Mouse (Mus musculus): ENCODE data around the gene Hdgf. TPM values are rescaled to one million over a fixed set of nuclear protein-coding genes. Genes with fewer than 3 reads are reported as not detected.

The Hdgf gene
- total RNA-seq, 2 experiments from 2014 or later = 302 to 338 TPM

GRCm38 (mm10) chr3:87907906-87908305 lies 1.8 kb downstream of the Hdgf start:
- no peak for ATAC-seq (replicated peaks; ENCODE audit: poor library complexity, severe bottlenecking)

GRCm38 (mm10) chr3:87909381-87909780 lies 3.3 kb downstream of the Hdgf start:
- ATAC-seq (replicated peaks; ENCODE audit: poor library complexity, severe bottlenecking) = no peak

- no peak for ATAC-seq (replicated peaks; ENCODE audit: poor library complexity, severe bottlenecking)
Observed at GRCm38 (mm10) chr3:87909874-87910273, 3.8 kb downstream of the Hdgf start.

- ATAC-seq (replicated peaks; ENCODE audit: poor library complexity, severe bottlenecking) = no peak
Observed at GRCm38 (mm10) chr3:87910573-87911141, 4.5 kb downstream of the Hdgf start.

- no peak for ATAC-seq (replicated peaks; ENCODE audit: poor library complexity, severe bottlenecking)
Observed at GRCm38 (mm10) chr3:87913491-87913890, 7.4 kb downstream of the Hdgf start.

- no peak for ATAC-seq (replicated peaks; ENCODE audit: poor library complexity, severe bottlenecking)
Observed at GRCm38 (mm10) chr3:87913891-87914290, 7.8 kb downstream of the Hdgf start.

- no peak for ATAC-seq (replicated peaks; ENCODE audit: poor library complexity, severe bottlenecking)
Observed at GRCm38 (mm10) chr3:87916990-87917389, 10.9 kb downstream of the Hdgf start.

GRCm38 (mm10) chr3:87918551-87918950 lies 12.4 kb downstream of the Hdgf start:
- no peak for ATAC-seq (replicated peaks; ENCODE audit: poor library complexity, severe bottlenecking)

- peak; percentile 92 for ATAC-seq (replicated peaks; ENCODE audit: poor library complexity, severe bottlenecking)
Observed at GRCm38 (mm10) chr3:87919336-87920108, 13.4 kb downstream of the Hdgf start, which contains the start of gene Mrpl24. Gene Mrpl24, plus strand, starts transcription at chr3:87919506.

GRCm38 (mm10) chr3:87920270-87920943 lies 14.3 kb downstream of the Hdgf start:
- no peak for ATAC-seq (replicated peaks; ENCODE audit: poor library complexity, severe bottlenecking)

GRCm38 (mm10) chr3:87924996-87925395 lies 18.9 kb downstream of the Hdgf start:
- ATAC-seq (replicated peaks; ENCODE audit: poor library complexity, severe bottlenecking) = no peak

GRCm38 (mm10) chr3:87927452-87927851 lies 21.3 kb downstream of the Hdgf start:
- no peak for ATAC-seq (replicated peaks; ENCODE audit: poor library complexity, severe bottlenecking)

- ATAC-seq (replicated peaks; ENCODE audit: poor library complexity, severe bottlenecking) = peak; percentile 42
Observed at GRCm38 (mm10) chr3:87929341-87930077, 23.4 kb downstream of the Hdgf start.

GRCm38 (mm10) chr3:87930078-87930795 lies 24.1 kb downstream of the Hdgf start, which contains the start of the genes Isg20l2 and Rrnad1:
Gene Isg20l2, plus strand, starts transcription at chr3:87930314.
Gene Rrnad1, minus strand, starts transcription at chr3:87930717.
- ATAC-seq (replicated peaks; ENCODE audit: poor library complexity, severe bottlenecking) = peak; percentile 94

- ATAC-seq (replicated peaks; ENCODE audit: poor library complexity, severe bottlenecking) = no peak
Observed at GRCm38 (mm10) chr3:87934026-87934425, 27.9 kb downstream of the Hdgf start.

- no peak for ATAC-seq (replicated peaks; ENCODE audit: poor library complexity, severe bottlenecking)
Observed at GRCm38 (mm10) chr3:87934501-87934900, 28.4 kb downstream of the Hdgf start.

GRCm38 (mm10) chr3:87935201-87935600 lies 29.1 kb downstream of the Hdgf start:
- ATAC-seq (replicated peaks; ENCODE audit: poor library complexity, severe bottlenecking) = no peak

- ATAC-seq (replicated peaks; ENCODE audit: poor library complexity, severe bottlenecking) = peak; percentile 81
Observed at GRCm38 (mm10) chr3:87935776-87936175, 29.7 kb downstream of the Hdgf start.

GRCm38 (mm10) chr3:87940611-87941010 lies 34.5 kb downstream of the Hdgf start:
- ATAC-seq (replicated peaks; ENCODE audit: poor library complexity, severe bottlenecking) = no peak

- no peak for ATAC-seq (replicated peaks; ENCODE audit: poor library complexity, severe bottlenecking)
Observed at GRCm38 (mm10) chr3:87942471-87942870, 36.4 kb downstream of the Hdgf start.

Measured in granulocyte monocyte progenitor cell, adult 5-6 weeks (primary cell).